Mouse (Mus musculus): ENCODE results near the gene Vsig2.
A peak's percentile ranks its signal among the peaks of the same experiment; 100 is the strongest.

Vsig2 gene

DNA sequence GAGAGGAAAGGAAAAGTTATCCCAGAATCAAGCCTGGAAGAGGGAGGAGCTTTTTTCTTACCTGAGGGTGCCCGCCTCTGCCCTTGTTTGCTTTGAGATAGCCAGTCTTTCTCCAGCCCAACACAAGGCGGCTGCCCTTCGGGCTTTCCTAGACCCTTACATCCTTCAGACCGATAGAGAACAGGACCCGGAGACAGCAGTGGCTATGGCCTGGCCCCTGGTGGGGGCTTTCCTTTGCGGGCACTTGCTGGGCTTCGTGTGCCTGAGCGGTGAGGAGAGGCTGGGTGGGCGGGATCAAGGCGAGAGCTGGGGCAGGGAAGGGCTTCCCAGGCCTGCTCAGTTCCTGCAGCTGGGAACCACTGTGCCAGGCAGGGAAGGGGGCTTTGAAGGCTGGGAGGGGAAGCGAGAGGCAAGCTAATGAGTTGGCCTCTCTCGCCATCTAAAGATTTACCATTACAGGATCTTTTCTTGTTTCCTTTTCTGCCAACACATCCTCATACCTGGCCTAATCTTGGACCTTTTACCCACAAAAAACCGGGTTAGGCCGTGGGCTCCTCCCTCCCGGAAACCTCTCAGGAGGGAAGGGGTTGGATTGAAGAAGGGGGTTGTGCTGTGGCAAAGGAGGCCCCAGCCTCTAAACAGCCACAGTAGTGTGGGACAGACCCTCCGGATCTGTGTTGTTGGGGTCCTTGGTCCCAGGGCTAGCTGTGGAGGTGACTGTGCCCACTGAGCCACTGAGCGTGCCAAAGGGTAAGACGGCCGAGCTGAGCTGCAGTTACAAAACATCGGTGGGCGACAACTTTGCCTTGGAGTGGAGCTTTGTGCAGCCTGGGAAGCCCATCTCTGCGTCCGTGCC lies at the start of gene Vsig2:
TSS of gene Vsig2 (plus strand) at position 86 of the 856 bp plus-strand sequence.
- no peak for DNase-seq (ENCODE audit: low spot score)

DNA sequence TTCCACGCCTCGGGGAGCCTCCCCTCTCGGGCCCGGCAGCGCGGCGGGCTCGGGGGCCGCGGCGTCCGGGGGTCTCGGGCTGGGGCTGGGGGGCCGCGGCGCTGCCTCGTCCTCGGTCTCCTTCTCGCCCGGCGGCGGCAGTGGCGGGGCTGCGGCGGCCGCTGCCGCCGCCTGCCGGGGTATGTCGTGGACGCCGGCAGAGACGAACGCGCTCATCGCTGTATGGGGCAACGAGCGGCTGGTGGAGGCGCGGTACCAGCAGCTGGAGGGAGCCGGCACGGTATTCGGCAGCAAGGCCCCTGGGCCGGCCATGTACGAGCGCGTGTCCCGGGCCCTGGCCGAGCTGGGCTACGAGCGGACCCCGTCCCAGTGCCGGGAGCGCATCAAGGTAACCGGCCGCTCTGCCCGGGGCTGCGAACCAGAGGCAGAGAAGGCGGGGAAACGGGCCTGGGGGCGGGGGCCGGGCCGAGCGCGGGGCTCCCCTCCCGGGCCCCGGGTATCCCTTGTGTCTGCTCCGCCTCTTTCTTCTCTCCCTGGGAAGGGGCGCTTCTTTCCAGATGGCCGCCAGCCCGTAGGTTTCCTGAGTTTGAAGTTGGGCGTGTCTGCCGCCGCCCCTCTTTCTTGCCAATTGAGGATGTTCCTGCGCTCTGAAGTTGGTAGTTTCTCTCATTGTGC lies 49.5 kb upstream of the Vsig2 start:
- peak; percentile 35 for DNase-seq (ENCODE audit: low spot score)

DNA sequence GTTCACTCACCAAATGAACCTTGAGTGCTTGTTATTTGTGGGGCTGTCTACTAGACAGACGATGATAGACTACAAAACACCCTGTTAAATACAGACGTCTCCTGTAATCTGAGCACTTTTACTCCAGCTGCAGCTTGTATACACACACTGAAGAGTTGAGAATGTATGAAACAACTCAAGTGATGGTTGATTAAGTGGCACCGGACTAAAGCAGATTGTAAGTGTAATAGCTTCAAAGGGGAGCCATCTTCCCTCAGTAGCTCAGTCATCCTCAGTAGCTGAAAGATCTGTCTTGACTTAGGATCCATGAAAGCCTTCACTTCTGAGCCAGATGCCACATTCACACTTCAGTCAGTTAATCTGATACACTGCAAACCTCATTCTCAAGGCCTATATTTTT lies 43.3 kb upstream of the Vsig2 start:
- no peak for DNase-seq (ENCODE audit: low spot score)

DNA sequence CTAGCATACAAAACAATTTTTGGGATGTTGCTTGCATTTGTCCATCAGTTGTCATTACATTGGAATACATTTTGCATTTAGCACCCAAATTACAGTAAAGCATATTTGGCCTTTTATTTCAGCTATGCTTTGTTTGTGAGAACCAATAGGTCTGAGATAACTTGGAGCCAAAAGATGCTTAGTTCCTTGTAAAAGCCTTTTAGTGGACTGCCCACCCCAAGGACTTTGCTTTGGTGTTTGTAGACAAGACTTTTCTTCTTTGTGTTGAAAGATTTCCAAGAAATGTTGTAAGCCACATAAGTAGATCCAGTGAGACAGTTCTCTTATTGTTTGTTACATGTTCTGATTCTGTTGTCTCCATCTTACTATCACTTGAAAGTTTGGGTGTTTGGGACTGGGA lies 42.7 kb upstream of the Vsig2 start:
- DNase-seq (ENCODE audit: low spot score): no peak

DNA sequence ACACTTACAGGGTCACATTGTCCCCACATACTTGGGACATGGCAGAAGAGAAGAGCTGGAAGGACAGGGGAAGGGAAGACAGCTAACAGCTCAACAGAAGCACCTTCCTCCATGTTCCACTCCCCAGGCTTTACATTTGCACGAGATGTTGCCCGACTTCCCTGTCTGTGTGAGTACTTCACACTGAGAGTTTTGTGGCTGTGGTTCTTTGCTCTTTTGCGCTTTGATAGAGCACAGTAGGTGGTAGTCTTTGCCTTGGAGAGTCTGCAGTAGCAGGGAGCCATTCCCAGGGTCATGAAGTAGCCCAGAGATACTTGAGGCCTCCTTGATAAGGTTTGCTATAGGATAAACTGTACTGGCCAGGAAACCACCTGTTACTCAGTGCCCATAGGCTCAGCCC lies 38.9 kb upstream of the Vsig2 start:
- no peak for DNase-seq (ENCODE audit: low spot score)

DNA sequence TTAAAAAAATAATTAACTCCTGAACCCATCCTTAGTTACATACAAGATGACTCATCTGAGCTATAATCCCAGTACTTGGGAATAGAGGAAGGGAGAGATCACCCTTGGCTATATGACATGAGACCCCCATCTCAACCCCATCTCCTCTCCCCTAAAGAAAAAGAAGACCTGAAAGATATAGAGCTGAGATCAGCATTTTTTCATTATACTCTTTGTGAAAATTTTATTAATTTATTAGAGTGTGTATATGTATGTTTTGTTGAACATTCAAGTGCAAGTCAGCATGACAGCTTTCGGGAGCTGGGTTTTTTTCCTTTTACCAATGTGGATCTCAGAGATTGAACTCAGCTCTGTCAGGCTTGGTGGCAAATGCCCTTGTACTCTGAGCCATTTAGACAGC lies 37.9 kb upstream of the Vsig2 start:
- DNase-seq (ENCODE audit: low spot score): no peak

DNA sequence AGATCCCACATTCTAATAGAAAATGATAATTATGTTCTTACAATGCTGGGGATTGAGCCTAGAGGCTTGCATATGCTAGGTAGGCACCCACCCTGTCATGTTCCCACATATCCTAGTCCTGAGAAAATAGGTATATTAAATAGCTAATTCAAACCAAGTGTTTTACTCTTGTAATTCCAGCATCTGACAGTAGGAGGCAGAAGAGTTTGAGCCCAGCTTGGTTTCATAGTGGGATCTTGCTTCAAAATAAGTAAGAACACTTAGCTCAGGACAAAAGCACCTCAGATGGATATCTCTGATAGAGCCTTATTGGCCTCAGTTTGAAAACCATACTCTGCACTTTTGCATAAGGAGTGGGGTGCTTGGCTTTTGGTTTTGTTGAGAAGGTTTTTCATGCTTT lies 34.7 kb upstream of the Vsig2 start:
- no peak for DNase-seq (ENCODE audit: low spot score)

DNA sequence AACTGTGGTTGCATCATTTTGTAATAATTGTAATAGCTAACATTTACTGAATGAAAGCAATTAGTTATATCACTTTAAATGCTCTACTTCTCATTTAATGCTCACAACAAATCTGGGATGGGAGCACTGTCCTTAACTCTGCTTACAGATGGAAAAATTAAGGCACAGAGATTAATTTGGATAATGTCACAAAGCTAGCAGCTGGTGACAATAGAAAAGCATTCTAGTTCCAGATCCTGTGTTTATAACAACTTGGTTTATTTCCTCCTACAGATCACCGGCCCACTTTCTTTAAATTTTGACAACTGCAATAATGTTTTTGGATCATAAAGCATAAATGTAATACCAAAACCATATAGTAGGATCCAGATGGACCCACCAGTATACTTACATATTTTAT lies 33.0 kb upstream of the Vsig2 start:
- no peak for DNase-seq (ENCODE audit: low spot score)

DNA sequence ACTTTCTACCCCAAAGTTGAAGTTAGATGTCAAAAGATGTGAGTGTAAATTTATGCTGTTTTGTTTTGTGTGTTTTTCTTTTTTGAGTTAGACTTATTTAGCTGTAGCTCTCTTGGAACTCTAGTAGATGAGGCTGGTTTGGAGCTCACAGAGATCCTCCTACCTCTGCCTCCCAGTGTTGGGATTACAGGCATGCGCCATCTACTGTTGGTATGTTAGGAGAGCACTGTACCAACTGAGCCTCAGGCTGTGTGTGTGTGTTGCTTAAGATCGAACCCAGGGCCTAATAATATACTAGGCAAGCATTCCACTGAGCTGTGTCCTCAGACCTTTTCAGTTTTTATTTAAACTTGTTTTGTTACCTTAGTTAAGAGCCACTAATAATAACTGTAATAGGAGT lies 27.0 kb upstream of the Vsig2 start:
- no peak for DNase-seq (ENCODE audit: low spot score)

DNA sequence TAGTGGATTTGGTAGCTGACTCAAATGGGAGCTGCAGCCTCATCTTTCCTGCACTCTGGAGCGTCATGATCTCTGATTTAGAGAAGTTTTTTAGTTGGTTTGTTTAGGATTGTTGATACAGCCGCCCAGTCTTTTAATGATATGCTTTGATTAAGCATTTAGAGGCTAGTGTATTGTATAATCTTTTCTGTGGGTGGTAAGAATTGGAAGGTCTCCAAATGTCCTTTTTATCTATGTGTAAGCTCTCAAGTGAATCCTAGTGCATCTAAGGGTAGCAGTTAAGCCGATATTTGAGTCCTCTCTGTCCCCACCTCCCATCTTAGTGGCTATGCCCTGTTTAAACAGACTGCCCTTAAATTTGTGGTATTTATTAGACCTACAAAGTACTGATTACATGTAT lies 24.6 kb upstream of the Vsig2 start:
- no peak for DNase-seq (ENCODE audit: low spot score)

DNA sequence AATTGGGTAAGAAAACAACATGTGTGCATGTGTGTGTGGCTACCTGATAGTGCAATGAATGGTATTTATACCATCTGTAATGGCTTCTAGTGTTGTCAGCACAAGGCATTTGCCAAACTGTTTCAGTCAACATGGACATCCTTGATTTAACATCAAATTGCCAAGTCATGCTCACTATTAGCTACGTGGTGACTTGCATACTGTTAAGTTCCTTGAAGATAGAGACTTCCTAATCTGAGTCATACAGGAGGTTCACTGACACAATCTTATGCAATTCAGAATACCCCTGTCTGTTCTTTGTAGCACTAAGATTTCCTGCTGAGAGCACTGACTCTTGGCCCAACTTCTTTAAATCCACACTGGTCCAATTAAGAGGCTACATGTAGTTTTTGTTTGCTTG lies 21.6 kb upstream of the Vsig2 start:
- DNase-seq (ENCODE audit: low spot score): no peak

DNA sequence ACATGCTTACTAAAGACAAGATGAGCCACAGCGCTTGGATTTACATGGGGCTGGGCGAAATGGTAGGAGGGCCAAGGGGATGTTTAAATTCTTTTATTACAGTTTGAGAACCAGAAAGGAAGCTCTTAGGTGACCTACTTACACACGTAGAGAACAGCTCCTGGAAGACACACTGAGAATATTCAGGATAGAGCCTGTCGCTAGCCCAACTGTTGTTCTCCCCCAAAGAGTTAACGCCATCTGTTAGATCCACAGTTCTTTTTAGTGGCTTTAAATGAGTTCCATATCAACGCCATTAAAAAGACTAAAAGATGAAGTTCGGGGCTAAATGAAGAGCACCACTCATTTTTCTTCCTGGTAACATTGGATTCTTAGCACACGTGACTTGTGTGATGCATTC lies 20.1 kb upstream of the Vsig2 start:
- no peak for DNase-seq (ENCODE audit: low spot score)

DNA sequence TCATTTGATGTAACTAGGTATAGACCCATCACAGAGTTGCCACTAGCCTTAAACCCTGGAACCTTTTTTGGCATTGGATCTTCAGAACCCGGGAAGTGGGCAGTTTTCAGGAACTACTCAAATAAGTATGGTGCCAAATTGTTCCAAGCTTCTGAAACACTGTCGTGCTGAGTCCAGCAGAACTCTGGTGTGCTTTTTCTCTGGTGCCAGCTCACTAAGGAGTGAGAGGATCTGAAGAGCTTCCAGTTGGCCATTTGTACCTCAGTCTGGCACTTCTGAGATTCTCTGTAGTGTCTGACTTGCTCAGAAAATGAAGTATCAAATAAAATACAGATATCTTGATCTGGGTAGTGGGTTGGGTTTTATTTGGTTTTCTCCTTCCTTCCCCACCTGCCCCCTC lies 19.1 kb upstream of the Vsig2 start:
- no peak for DNase-seq (ENCODE audit: low spot score)

DNA sequence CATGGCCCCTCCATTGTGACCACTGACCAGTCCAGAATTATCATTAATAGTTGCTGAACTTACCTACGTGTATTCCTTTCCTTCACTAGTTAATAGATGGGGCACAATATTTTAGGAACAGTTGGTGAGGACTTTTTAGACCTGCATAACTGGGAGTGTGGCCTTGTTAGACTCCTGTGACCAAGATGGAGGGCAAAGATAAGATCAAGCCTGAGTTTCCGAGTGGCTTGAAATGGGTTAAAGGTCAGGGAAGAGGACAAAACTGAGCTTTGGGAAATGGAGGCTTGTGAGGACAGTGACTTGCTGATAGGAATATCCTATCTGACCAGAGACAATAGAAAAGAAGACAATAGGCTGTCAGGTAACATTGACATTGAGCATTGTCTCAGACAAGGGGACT lies 13.6 kb upstream of the Vsig2 start:
- DNase-seq (ENCODE audit: low spot score): no peak

DNA sequence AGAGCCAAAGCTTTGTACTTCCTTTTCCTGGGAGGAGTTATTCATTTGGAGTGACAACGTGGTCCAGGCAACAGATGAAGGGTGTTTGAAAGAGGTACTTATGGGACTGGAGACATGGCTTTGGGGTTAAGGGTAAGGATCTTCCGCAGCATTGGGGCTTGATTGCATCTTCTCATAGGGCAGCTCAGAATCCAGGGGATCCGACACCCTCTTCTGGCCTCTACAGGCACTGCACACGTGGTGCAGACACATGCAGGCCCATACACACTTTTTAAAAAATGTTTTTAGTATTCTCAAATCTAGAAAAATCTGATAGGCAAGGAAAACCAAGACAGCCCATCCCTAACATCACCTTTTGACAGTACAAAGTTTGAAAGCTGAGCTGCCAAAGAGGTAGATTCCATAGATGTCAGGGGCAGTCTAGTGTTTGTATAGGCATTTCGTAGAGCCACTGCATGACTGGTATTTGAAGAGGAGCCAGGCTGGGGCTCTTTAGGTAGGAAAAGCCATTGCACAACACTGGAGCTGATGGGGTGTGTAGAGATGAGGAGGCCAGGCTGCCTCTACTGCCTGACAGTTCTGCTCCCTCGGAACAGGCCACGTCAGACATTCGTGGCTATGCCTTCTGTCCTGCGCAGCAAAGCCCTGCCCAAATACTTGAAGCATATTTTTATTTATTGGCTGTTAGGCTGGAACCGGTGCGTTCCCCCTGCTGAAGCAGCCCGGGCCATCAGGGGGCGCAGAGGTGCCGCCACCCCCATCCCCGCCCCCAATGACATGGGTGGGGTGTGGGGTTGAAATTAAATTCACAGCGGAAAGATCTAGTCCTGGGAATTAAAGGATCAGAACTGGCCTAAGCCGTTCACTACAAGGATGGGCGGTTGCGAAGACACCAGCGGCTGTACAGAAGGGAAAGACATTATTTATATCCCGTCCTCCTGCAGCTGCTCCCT lies 12.3 kb upstream of the Vsig2 start:
- no peak for DNase-seq (ENCODE audit: low spot score)

DNA sequence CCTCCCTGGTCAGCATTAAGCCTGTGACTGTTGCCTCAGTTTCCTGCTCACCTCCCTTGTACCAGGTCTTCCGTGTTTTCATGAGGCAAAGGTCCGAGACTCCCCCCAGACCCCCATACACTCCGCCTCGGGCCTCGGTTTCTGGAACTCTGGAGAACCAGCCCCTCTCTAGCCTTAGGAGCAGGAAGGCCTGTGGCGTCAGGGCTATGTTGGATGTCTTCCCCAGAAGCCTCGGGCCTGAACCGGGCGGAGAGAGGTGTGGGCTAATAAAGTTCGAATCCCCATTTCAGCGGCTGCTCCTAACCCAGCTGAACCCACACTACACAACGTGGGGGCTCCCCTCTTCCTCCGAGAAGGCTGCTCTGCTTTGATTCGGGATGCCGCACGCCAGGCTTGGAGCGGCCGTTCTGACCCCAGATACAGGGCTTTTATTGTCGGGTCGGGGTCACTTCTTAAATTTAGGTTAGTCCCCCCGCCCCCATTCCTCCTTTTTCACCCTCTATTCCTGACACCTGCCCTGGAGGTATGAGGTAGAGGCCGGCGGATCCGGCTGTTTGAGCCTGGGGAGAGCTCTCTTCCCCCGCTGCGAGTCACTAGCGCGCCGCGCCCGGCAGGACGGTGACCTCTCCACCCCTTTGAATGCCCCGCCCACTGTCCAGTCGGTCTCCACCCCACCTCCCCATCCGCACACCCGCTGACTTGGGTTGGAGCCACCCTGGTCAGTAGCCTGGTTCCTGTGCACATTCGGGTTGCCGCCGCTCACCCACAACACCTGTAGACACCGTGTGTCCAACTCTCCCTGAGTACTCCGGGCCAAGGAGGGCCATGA lies 11.4 kb upstream of the Vsig2 start, which contains the start of gene Esam:
TSS of gene Esam (plus strand) at position 683 of the 829 bp plus-strand sequence.
- DNase-seq (ENCODE audit: low spot score): no peak

DNA sequence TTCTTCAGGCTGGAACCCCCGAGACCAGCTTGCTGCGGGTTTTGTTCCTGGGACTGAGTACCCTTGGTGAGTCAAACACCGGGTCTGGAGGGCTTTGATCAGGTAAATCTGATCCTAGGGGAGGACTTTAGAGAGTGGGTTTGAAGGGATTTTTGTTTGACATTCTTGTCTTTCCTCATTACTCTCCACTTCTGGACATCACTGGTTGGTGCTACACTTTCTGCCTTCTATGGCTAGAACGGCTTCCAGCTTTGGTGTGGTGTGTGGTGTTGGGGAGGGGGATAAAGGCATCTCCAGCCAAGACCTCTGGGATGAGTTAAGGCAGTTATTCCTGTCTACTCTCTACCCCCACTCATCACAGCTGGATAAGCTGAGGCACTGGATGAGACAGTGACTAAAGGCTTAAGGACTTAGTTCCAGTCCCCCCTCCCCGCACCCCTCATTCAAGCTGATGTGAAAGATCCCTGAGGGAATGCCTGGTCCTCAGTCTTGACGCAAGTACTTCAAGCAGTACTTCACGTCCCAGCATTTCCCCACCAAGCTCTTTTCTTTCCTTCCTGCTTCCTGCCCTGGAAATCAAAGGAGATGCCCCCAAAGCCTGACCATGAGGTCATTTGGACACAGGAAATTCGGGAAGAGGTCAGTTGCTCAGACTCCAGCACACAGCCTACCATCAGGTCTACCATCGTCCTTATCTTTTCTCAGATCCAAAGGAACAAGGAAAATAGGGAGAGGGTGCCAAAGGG lies 10.7 kb upstream of the Vsig2 start:
- DNase-seq (ENCODE audit: low spot score): no peak

DNA sequence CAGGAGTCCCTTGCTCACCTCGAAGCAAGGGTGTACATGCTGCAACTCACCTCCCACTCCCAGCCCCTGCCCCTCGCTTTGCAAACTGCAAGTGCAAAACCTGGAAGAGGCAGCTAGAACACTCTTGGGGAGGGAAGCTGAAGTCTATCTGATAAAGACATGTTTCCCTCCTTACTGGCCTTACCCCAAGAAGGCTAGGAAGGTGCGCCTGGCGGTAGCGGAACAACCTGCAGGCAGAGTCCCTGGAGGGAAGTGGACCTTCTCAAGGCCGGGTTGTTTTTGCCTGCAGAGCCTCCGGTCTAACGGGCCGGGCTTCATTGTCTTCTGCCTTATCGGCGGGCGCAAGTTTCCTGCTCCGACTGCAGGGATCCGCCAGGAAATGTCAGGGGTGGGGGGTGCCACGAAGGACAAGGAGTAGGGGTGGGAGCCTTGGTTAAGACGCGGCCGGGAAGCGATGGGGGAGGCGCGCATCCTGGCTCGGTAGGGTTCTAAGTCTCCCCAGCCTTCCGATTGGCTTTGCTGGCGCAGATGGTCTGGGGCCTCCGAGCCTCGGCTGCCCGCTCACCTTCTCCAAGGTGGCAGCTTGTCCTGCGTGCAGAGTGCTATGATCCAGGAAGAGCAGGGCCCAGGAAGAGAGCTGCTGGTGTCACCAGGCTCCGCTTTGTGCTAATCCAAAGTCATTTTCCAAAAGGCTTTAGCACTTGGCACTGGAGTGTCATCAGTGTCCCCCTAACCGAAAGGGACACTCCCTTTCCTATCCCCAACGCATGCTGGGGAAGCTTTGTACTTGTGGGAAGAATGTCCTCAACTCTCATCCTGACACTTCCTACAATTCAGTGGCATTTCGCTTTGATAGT lies 8.8 kb upstream of the Vsig2 start:
- DNase-seq (ENCODE audit: low spot score): no peak

DNA sequence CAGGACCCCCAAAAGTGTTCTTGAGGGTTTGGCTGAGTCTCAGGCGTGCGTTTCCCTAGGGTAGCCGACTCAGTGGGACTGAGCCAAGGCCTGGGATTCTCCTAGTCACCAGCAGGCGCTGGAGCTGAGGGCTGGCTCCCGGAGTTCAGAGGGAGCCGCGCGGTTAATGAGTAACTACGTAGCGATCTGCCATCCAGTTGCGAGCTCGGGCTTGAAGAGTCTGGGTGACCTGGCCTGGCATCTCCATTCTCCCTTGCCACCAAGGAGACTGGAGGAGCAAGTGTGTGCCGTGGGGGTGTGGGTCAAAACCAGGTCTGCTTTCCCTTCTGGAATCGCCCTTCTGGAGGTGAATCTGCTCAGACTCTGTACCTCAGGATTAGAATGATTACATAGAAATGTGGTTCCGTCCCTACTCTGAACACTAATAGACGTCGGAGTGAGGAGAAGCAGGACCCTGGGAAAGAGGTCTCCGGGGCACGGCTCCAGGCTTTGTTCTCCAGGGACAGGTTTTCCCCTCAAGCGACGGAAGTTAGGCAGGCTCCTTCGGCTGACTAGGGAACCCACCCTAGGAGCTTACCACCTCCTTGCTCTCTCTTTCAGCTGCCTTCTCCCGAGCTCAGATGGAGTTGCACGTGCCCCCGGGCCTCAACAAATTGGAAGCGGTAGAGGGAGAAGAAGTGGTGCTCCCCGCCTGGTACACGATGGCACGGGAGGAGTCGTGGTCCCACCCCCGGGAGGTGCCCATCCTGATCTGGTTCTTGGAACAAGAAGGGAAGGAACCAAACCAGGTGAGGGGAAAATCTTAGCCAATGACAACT lies 8.0 kb upstream of the Vsig2 start:
- DNase-seq (ENCODE audit: low spot score): no peak

Data from adipocyte (in vitro differentiated cells).